Mouse (Mus musculus) lung, postnatal 0 days (tissue): Measurements from ENCODE around the gene Ubox5.

Experiments
- CTCF ChIP-seq: IDR thresholded peaks from 2 replicates; pipeline ENCODE4 v1.5.1; 2016; ENCODE audit warnings: antibody characterized with exemption, mild to moderate bottlenecking
- EP300 ChIP-seq: IDR thresholded peaks from 2 replicates; pipeline ENCODE4 v1.6.1; 2016; ENCODE audit warnings: antibody characterized with exemption, mild to moderate bottlenecking, control low read depth

DNA sequence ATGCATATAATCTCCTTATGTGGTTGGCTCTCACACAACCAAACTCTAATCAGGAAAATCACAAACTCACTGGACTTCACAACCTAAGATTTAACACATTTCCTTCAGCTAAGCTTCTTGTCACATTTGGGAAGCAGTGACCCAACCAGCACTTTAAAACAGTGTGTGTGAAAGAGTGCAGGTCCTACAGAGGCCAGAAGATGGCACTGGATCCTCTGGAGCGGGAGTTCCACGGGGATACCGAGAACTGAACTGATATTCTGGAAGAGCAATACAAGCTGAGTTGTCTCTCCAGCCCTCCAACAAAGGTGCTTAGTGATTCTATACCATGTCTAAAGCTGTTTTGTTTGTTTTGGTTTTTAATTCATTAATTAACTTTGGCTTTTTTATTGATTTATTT lies 16.7 kb downstream of the Ubox5 start:
- TF ChIP-seq CTCF, result peak; percentile 62
- no peak for TF ChIP-seq EP300
